Mouse (Mus musculus) liver, embryonic 11.5 days (tissue): ENCODE data around the gene B830017H08Rik. TPM values are rescaled to one million over a fixed set of nuclear protein-coding genes. Genes with fewer than 3 reads are reported as not detected.

Source experiments
- ATAC-seq: fragments of 200-750 bp; cut with Nextera tagmentation; replicated peaks from 2 replicates; pipeline ENCODE4 v1.8.0; 2017; ENCODE audit warnings: moderate number of reproducible peaks, mild to moderate bottlenecking, moderate TSS enrichment, moderate library complexity; ENCODE audit not compliant: low FRiP score
- DNase-seq: peaks from one replicate; pipeline ENCODE4 v3.0.0-alpha.2; 2017; ENCODE audit warnings: low spot score
- H3K27ac ChIP-seq: fragments of 300-500 bp; sonication (generic); 2 replicates; pipeline ENCODE4 v1.5.1; 2014; ENCODE audit warnings: mild to moderate bottlenecking, low read depth, low read length, control low read depth
- H3K27me3 ChIP-seq: fragments of 300-500 bp; sonication (generic); replicated peaks from 2 replicates; pipeline ENCODE4 v1.6.1; 2014; ENCODE audit warnings: low read length, mixed read lengths; ENCODE audit not compliant: control insufficient read depth, insufficient read depth
- H3K36me3 ChIP-seq: fragments of 300-500 bp; sonication (generic); 2 replicates; pipeline ENCODE4 v1.6.1; 2014; ENCODE audit warnings: mild to moderate bottlenecking, low read length, moderate library complexity, mixed read lengths; ENCODE audit not compliant: control insufficient read depth, insufficient read depth
- H3K4me1 ChIP-seq: fragments of 300-500 bp; sonication (generic); replicated peaks from 2 replicates; pipeline ENCODE4 v1.6.1; 2014; ENCODE audit warnings: low read length, mixed read lengths; ENCODE audit not compliant: control insufficient read depth, insufficient read depth
- H3K4me2 ChIP-seq: fragments of 300-500 bp; sonication (generic); 2 replicates; pipeline ENCODE4 v1.6.1; 2014; ENCODE audit warnings: mild to moderate bottlenecking, control low read depth, moderate library complexity
- H3K4me3 ChIP-seq: fragments of 300-500 bp; sonication (generic); 2 replicates; pipeline ENCODE4 v1.5.1; 2014; ENCODE audit warnings: low read depth, low read length, control low read depth
- H3K9ac ChIP-seq: fragments of 300-500 bp; sonication (generic); 2 replicates; pipeline ENCODE4 v1.6.1; 2014; ENCODE audit warnings: low read depth, low read length, control low read depth
- H3K9me3 ChIP-seq: fragments of 300-500 bp; sonication (generic); 2 replicates; pipeline ENCODE4 v1.6.1; 2016; ENCODE audit warnings: low read length, inconsistent platforms, mixed read lengths; ENCODE audit not compliant: control insufficient read depth
- WGBS: fragments of 180-500 bp; shearing (Covaris S2); extraction: QIAGEN DNeasy Blood & Tissue Kit; methylation state at CpG from one replicate; pipeline ENCODE4 v1.1.7; 2014; 5-methylcytosine and 5-hydroxymethylcytosine counted together
- polyA plus RNA-seq: library from polyadenylated mRNA; unstranded; fragments of >200 nt; fragmentation: Nextera tagmentation; extraction: Ambion mirVana; gene quantifications from 2 replicates; pipeline ENCODE4 v1.2.1, GENCODE M21; 2014

The B830017H08Rik gene
- polyA plus RNA-seq, 1 experiment from 2014 or later: not detected

DNA sequence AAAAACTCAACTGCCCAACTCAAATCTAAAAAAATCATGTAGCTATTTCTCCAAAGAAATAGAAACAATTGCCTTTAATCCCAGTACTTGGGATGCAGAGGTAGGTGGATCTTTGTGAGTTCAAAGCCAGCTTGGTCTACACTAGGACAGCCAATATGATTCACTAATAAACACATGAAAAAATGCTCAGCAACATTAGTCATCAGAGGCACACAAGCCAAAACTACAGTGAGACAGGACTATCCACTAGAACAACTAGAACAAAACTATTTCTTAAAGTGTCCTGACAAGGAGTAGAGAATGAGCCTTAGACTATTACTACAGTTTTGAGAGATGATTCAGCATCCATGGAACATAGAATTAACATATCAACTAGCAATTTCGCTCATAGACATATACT, 43.2 kb downstream of the B830017H08Rik start:
- H3K4me3 ChIP-seq: no peak overlapping the region
- H3K4me1 ChIP-seq: peaks cover 25% of the 10 kb centered on the region
- H3K27me3 ChIP-seq: no peaks in the 10 kb centered on the region
- H3K9ac ChIP-seq: no peak overlapping the region
- no peaks in the 10 kb centered on the region; the same call in 1 of the 2 replicates for H3K36me3 ChIP-seq
- H3K27ac ChIP-seq: no peak overlapping the region
- H3K9me3 ChIP-seq: no peaks in the 10 kb centered on the region
- WGBS: 85% methylated on average over 1 of the region's 1 CpGs
- ATAC-seq (no peak), DNase-seq (no peak)
- no peak overlapping the region for H3K4me2 ChIP-seq

DNA sequence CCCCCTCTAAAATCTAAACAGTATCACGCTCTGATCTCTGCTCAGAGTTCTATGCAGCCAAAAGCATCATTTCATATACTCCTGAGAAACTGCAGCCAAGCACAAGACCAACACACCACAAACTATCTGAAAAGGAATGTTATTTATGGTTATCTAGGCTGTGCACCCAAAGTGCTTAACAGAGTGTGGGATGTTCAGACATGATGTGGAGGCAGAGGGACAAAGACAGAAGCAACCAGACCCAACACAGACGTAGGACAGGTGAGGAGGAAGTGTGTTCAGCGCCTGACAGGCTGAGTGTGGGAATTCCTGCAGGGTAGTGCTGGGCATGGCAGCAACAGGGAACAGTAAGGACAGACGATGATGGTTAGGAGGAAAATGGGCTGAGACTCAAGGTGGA, 46.6 kb downstream of the B830017H08Rik start:
- no peak overlapping the region for H3K4me3 ChIP-seq
- peaks cover 5% of the 10 kb centered on the region; the same call in 1 of the 2 replicates for H3K36me3 ChIP-seq
- H3K4me1 ChIP-seq: 0 out of 2 replicates have a peak, but pooled peaks cover 3% of the 10 kb centered on the region
- no peak overlapping the region for H3K27ac ChIP-seq
- no peak overlapping the region for H3K9ac ChIP-seq
- WGBS: 86% methylated on average over 4 of the region's 4 CpGs
- no peaks in the 10 kb centered on the region for H3K27me3 ChIP-seq
- no peak for DNase-seq
- H3K9me3 ChIP-seq: no peaks in the 10 kb centered on the region
- no peak for ATAC-seq
- H3K4me2 ChIP-seq: no peak overlapping the region

DNA sequence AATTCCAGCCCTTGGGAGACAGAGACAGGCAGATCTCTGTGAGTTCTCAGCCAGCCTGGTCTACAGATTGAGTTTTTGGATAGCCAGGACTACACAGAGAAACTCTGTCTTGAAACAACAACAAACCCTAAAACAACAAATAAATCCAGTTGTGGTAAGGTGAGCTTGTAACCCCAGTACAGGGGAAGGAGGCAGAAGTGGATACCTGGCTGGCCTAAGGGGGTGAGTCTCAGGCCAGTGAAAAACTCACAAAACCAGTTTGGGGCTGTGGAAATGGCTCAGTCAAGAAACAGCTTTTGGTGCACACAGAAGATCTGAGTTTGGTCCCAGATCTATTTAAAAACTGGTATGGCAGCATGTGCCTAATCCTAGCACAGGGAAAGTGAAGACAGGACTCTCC, 49.3 kb downstream of the B830017H08Rik start:
- Histone ChIP-seq H3K36me3 (peaks cover 5% of the 10 kb centered on the region; the same call in 1 of the 2 replicates), H3K4me3 (no peak overlapping the region), H3K4me1 (0 out of 2 replicates have a peak, but pooled peaks cover 3% of the 10 kb centered on the region), H3K27ac (no peak overlapping the region), H3K4me2 (no peak overlapping the region), H3K27me3 (no peaks in the 10 kb centered on the region), H3K9me3 (no peaks in the 10 kb centered on the region), H3K9ac (no peak overlapping the region)
- ATAC-seq (no peak), DNase-seq (no peak)

DNA sequence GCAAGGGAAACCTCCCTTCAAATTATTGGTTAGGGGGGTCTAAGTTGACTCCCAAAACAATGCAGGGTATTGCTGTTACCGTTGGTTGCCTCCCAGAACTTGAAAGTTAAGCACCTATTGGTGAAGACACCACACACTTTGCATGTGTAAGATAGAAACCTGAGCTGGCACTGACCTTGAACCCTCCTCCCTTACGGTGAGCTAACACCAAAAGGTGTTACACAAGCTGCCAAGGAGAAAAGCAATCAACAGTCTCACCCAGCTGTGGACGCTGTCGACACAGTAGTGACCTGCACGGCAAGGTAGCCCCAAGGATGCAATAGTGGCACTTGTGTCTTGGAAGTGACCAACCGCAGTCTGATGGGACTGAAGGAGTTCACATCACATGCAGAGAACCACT, 51.2 kb downstream of the B830017H08Rik start:
- H3K4me2 ChIP-seq: no peak overlapping the region
- H3K9ac ChIP-seq: no peak overlapping the region
- DNase-seq: no peak
- no peaks in the 10 kb centered on the region for H3K27me3 ChIP-seq
- 0 out of 2 replicates have a peak, but pooled peaks cover 3% of the 10 kb centered on the region for H3K4me1 ChIP-seq
- no peak for ATAC-seq
- no peak overlapping the region for H3K4me3 ChIP-seq
- H3K9me3 ChIP-seq: no peaks in the 10 kb centered on the region
- WGBS: 72% methylated on average over 6 of the region's 6 CpGs
- H3K27ac ChIP-seq: no peak overlapping the region
- peaks cover 5% of the 10 kb centered on the region; the same call in 1 of the 2 replicates for H3K36me3 ChIP-seq

Other genes starting within 250 kb of the B830017H08Rik start
- 2.0 and 2.1 TPM in 2 replicates for gene Slc7a4, start 249.9 kb upstream of the B830017H08Rik start, polyA plus RNA-seq
- 53.4 and 60.5 TPM in 2 replicates for gene Smpd4, start 213.8 kb upstream of the B830017H08Rik start, polyA plus RNA-seq
- gene Ccdc74a, start 186.7 kb upstream of the B830017H08Rik start, polyA plus RNA-seq: 3.9 and 4.5 TPM in 2 replicates
- gene Med15, start 100.2 kb upstream of the B830017H08Rik start, polyA plus RNA-seq: 44.8 and 46.7 TPM in 2 replicates
- 47.5 and 49.3 TPM in 2 replicates for gene Klhl22, start 73.5 kb upstream of the B830017H08Rik start, polyA plus RNA-seq
- gene Scarf2, start 35.8 kb upstream of the B830017H08Rik start, polyA plus RNA-seq: 5.8 and 6.9 TPM in 2 replicates
- 1.1 and 1.9 TPM in 2 replicates for gene Car15, start 5.2 kb downstream of the B830017H08Rik start, polyA plus RNA-seq
- gene Gm20518, start 58.5 kb downstream of the B830017H08Rik start, polyA plus RNA-seq: 0.18 and 0.25 TPM in 2 replicates
- gene Tssk1, start 61.1 kb downstream of the B830017H08Rik start, polyA plus RNA-seq: not detected in 2 replicates
- 47.9 and 52.9 TPM in 2 replicates for gene Dgcr2, start 65.4 kb downstream of the B830017H08Rik start, polyA plus RNA-seq
- 0.12 TPM in 1 of 2 replicates, not detected in the other for gene Tssk2, start 65.5 kb downstream of the B830017H08Rik start, polyA plus RNA-seq
- 24.4 and 26.4 TPM in 2 replicates for gene Ess2, start 78.2 kb downstream of the B830017H08Rik start, polyA plus RNA-seq
- 0.21 and 0.29 TPM in 2 replicates for gene Gsc2, start 81.9 kb downstream of the B830017H08Rik start, polyA plus RNA-seq
- gene Slc25a1, start 95.1 kb downstream of the B830017H08Rik start, polyA plus RNA-seq: 138 and 140 TPM in 2 replicates
- gene Vpreb2, start 147.3 kb downstream of the B830017H08Rik start, polyA plus RNA-seq: not detected in 2 replicates
- gene Dgcr6, start 219.7 kb downstream of the B830017H08Rik start, polyA plus RNA-seq: 74.1 and 79.8 TPM in 2 replicates